28 mouse cellular contexts compared by ENCODE assay signal in genomic region chr8:48673476-48673875, GRCm38 (mm10).
"Had no signal": no experiment of that assay in that cellular context is flagged by ENCODE, and none has a peak within 500 bp of the region (broad histone marks: within the 10 kb centered on the region; RNA-seq: fewer than 3 reads in every experiment).

No protein-coding gene starts in this region.

- H3K9ac ChIP-seq: embryonic facial prominence, embryonic 12.5 days; embryonic facial prominence, embryonic 13.5 days; embryonic facial prominence, embryonic 15.5 days; forebrain, embryonic 12.5 days; forebrain, embryonic 13.5 days; forebrain, embryonic 15.5 days; forebrain, postnatal 0 days had no signal

- H3K9me3 ChIP-seq: embryonic facial prominence, embryonic 10.5 days; embryonic facial prominence, embryonic 12.5 days; embryonic facial prominence, embryonic 13.5 days; embryonic facial prominence, embryonic 15.5 days; forebrain, embryonic 10.5 days; forebrain, embryonic 12.5 days; forebrain, embryonic 13.5 days; forebrain, embryonic 15.5 days had no signal

- H3K4me3 ChIP-seq: embryonic facial prominence, embryonic 10.5 days; embryonic facial prominence, embryonic 12.5 days; embryonic facial prominence, embryonic 13.5 days; embryonic facial prominence, embryonic 15.5 days; erythroblast, embryonic 14.5 days; forebrain, embryonic 10.5 days; forebrain, embryonic 12.5 days; forebrain, embryonic 13.5 days; forebrain, embryonic 15.5 days; gastrocnemius, adult 2 months had no signal

- H3K27ac ChIP-seq: embryonic facial prominence, embryonic 10.5 days; embryonic facial prominence, embryonic 12.5 days; embryonic facial prominence, embryonic 13.5 days; embryonic facial prominence, embryonic 15.5 days; forebrain, embryonic 10.5 days; forebrain, embryonic 12.5 days; forebrain, embryonic 13.5 days; forebrain, embryonic 15.5 days; gastrocnemius, adult 2 months had no signal

- H3K27me3 ChIP-seq: embryonic facial prominence, embryonic 12.5 days; embryonic facial prominence, embryonic 13.5 days; embryonic facial prominence, embryonic 15.5 days; forebrain, embryonic 13.5 days; forebrain, embryonic 15.5 days had no signal

- ATAC-seq: forebrain, embryonic 13.5 days; forebrain, embryonic 14.5 days; forebrain, embryonic 15.5 days; forebrain, embryonic 16.5 days; forebrain, postnatal 0 days had no signal

- DNase-seq: cerebellum, adult 18-20 months; cerebellum, adult 2 months; cerebellum, adult 8-10 months; cerebellum, adult 9-10 months; cerebellum, adult 9-11 months; cerebellum, postnatal 10 days; cerebellum, postnatal 14 days; cerebellum, postnatal 25 days; cerebellum, postnatal 36 days; embryo, embryonic 11 days; forebrain, postnatal 0 days; gastrocnemius, adult 2 months; gastrocnemius, postnatal 10 days; gastrocnemius, postnatal 14 days; gastrocnemius, postnatal 25 days; gastrocnemius, postnatal 36 days; heart, adult 18-20 months had no signal

- H3K4me2 ChIP-seq: embryonic facial prominence, embryonic 12.5 days; embryonic facial prominence, embryonic 13.5 days; embryonic facial prominence, embryonic 15.5 days; forebrain, embryonic 12.5 days; forebrain, embryonic 13.5 days; forebrain, embryonic 15.5 days had no signal

- H3K36me3 ChIP-seq: embryonic facial prominence, embryonic 12.5 days; embryonic facial prominence, embryonic 15.5 days; forebrain, embryonic 12.5 days; forebrain, embryonic 15.5 days had no signal
